Mouse (Mus musculus): ENCODE data around the gene AI182371. TPM values are rescaled to one million over a fixed set of nuclear protein-coding genes. Genes with fewer than 3 reads are reported as not detected.

The AI182371 gene
- polyA plus RNA-seq, 1 experiment from 2014 or later, result 0.22 TPM

Other genes starting within 250 kb of the AI182371 start
- 0.28 and 0.39 TPM in 2 replicates for gene Cutal, start 227.1 kb downstream of the AI182371 start, polyA plus RNA-seq (2015; fragmentation: Nextera tagmentation; extraction: Ambion mirVana)
- 104 and 110 TPM in 2 replicates for gene Psmd5, start 226.6 kb downstream of the AI182371 start, polyA plus RNA-seq (2015; fragmentation: Nextera tagmentation; extraction: Ambion mirVana)
- gene Phf19, start 187.5 kb downstream of the AI182371 start, polyA plus RNA-seq (2015; fragmentation: Nextera tagmentation; extraction: Ambion mirVana), result 1.2 and 2.2 TPM in 2 replicates
- 0.59 and 0.79 TPM in 2 replicates for gene Traf1, start 139.8 kb downstream of the AI182371 start, polyA plus RNA-seq (2015; fragmentation: Nextera tagmentation; extraction: Ambion mirVana)
- gene Hc, start 40.1 kb downstream of the AI182371 start, polyA plus RNA-seq (2015; fragmentation: Nextera tagmentation; extraction: Ambion mirVana), result 0.58 and 0.97 TPM in 2 replicates
- 16.7 and 18.1 TPM in 2 replicates for gene Cntrl, start 7.9 kb upstream of the AI182371 start, polyA plus RNA-seq (2015; fragmentation: Nextera tagmentation; extraction: Ambion mirVana)
- 419 and 463 TPM in 2 replicates for gene Rab14, start 99.6 kb upstream of the AI182371 start, polyA plus RNA-seq (2015; fragmentation: Nextera tagmentation; extraction: Ambion mirVana)
- 14.1 and 18.0 TPM in 2 replicates for gene Gsn, start 154.8 kb upstream of the AI182371 start, polyA plus RNA-seq (2015; fragmentation: Nextera tagmentation; extraction: Ambion mirVana)
- gene Stom, start 235.4 kb upstream of the AI182371 start, polyA plus RNA-seq (2015; fragmentation: Nextera tagmentation; extraction: Ambion mirVana), result 9.4 and 9.7 TPM in 2 replicates